Mouse (Mus musculus) lung, postnatal 36 days (tissue): Measurements from ENCODE around the gene Bad.

Experiments
- DNase-seq: peaks from one replicate; pipeline ENCODE4 v3.0.0; 2022; ENCODE audit warnings: mixed read lengths

Gene Bad

GRCm38 (mm10) chr19:6936299-6936698 is 5.4 kb upstream of the Bad start:
- DNase-seq: peak; percentile 58

- DNase-seq: no peak
Measured at GRCm38 (mm10) chr19:6937541-6938465, 3.9 kb upstream of the Bad start.

GRCm38 (mm10) chr19:6939106-6940002 is 2.3 kb upstream of the Bad start:
- no peak for DNase-seq

GRCm38 (mm10) chr19:6940396-6941351 is 987 bp upstream of the Bad start:
- DNase-seq: no peak

- peak; percentile 99 for DNase-seq
Measured at GRCm38 (mm10) chr19:6942249-6942691, 609 bp downstream of the Bad start, which contains the start of gene Gpr137. Gene Gpr137 (minus strand): TSS chr19:6942480.

GRCm38 (mm10) chr19:6942764-6943163 is 1.1 kb downstream of the Bad start:
- no peak for DNase-seq

GRCm38 (mm10) chr19:6943709-6944108 is 2.0 kb downstream of the Bad start:
- no peak for DNase-seq

GRCm38 (mm10) chr19:6947742-6948141 is 6.1 kb downstream of the Bad start:
- no peak for DNase-seq

GRCm38 (mm10) chr19:6948186-6948585 is 6.5 kb downstream of the Bad start:
- DNase-seq: no peak

GRCm38 (mm10) chr19:6949532-6949931 is 7.9 kb downstream of the Bad start:
- no peak for DNase-seq

- no peak for DNase-seq
Measured at GRCm38 (mm10) chr19:6949951-6950350, 8.3 kb downstream of the Bad start.

GRCm38 (mm10) chr19:6950613-6951153 is 9.0 kb downstream of the Bad start:
- DNase-seq: peak; percentile 56

- peak; percentile 98 for DNase-seq
Measured at GRCm38 (mm10) chr19:6951381-6951968, 9.8 kb downstream of the Bad start.

- DNase-seq: peak; percentile 84
Measured at GRCm38 (mm10) chr19:6951994-6952711, 10.5 kb downstream of the Bad start.

GRCm38 (mm10) chr19:6952712-6953037 is 11.0 kb downstream of the Bad start:
- peak; percentile 91 for DNase-seq

GRCm38 (mm10) chr19:6954046-6954445 is 12.4 kb downstream of the Bad start:
- DNase-seq: peak; percentile 77

- no peak for DNase-seq
Measured at GRCm38 (mm10) chr19:6955424-6955823, 13.8 kb downstream of the Bad start.

GRCm38 (mm10) chr19:6956461-6956860 is 14.8 kb downstream of the Bad start:
- DNase-seq: no peak

GRCm38 (mm10) chr19:6968491-6969271 is 27.0 kb downstream of the Bad start:
- peak; percentile 76 for DNase-seq

- no peak for DNase-seq
Measured at GRCm38 (mm10) chr19:6969291-6969664, 27.6 kb downstream of the Bad start.
